Mouse (Mus musculus) brown adipose tissue, adult 24 weeks (tissue): ENCODE data around the gene Pars2. TPM values are rescaled to one million over a fixed set of nuclear protein-coding genes. Genes with fewer than 3 reads are reported as not detected.
A peak's percentile ranks its signal among the peaks of the same experiment; 100 is the strongest.

ENCODE experiments used
- H3K27ac ChIP-seq: fragments of 200-500 bp; replicated peaks from 2 replicates; pipeline ENCODE4 v1.5.1; 2012; ENCODE audit warnings: low read depth, mild to moderate bottlenecking, low read length
- H3K4me1 ChIP-seq: fragments of 200-500 bp; 2 replicates; pipeline ENCODE4 v1.6.1; 2012; ENCODE audit warnings: low read length, mixed read lengths; ENCODE audit not compliant: control insufficient read depth, insufficient read depth, insufficient read length
- H3K4me3 ChIP-seq: fragments of 200-500 bp; 2 replicates; pipeline ENCODE4 v1.5.1; 2012; ENCODE audit warnings: low read depth, mild to moderate bottlenecking, low read length, moderate library complexity; ENCODE audit not compliant: insufficient read depth
- polyA plus RNA-seq: library from polyadenylated mRNA; stranded (reverse); fragments of >200 nt; gene quantifications from 2 replicates; pipeline ENCODE4 v1.2.4, GENCODE M21; 2012; ENCODE audit not compliant: missing spikeins, insufficient read depth, insufficient read length

Gene Pars2
- polyA plus RNA-seq, 1 experiment: 5.8 TPM

DNA sequence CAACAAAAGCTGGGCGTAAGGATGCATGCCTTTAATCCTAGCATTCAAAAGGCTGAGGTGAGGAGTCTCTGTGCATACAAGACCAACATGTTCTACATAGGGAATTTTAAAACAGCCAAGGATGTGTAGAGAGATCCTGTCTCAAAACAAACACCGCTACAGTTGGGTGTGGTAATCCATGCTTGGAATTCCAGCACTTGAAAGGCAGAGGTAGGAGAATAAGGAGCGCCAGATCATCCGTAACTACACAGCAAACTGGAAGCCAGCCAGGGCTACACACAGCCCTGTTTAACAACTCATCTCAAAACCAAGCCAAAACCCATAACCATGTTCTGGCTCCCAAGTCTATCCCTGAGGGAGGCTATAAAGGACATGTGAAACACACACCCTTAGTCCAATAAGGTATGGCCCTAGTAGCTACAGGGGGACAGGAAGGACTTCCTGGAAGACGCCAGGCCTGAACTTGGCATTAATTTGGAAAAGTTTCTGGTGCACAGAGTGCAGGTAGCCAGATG lies 13.1 kb downstream of the Pars2 start:
- no peak overlapping the region for H3K4me3 ChIP-seq
- H3K27ac ChIP-seq: 0 out of 2 replicates have a peak overlapping the region, but pooled peaks have one; percentile 24
- no peaks in the 10 kb centered on the region for H3K4me1 ChIP-seq

DNA sequence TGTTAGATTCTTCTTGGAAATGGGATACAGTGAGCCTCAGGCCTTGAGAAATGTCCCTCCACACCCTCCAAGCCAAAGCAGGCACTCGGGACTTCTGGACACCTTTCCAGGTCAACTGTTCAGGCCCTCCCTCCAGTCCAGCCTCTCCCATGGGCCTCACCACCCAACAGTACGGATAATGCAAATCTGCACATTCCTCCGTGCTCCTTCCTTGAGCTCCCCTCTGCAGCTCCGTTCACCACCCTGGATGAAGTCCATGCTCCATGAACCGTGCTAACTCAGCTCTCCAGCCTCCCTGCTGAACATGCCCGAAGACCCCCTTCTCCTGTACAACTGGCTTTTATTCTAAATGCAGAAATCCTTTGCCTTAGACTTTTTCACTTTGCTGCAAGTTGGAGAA lies 13.8 kb downstream of the Pars2 start:
- Histone ChIP-seq H3K4me3 (no peak overlapping the region), H3K27ac (0 out of 2 replicates have a peak overlapping the region, but pooled peaks have one; percentile 1), H3K4me1 (no peaks in the 10 kb centered on the region)

DNA sequence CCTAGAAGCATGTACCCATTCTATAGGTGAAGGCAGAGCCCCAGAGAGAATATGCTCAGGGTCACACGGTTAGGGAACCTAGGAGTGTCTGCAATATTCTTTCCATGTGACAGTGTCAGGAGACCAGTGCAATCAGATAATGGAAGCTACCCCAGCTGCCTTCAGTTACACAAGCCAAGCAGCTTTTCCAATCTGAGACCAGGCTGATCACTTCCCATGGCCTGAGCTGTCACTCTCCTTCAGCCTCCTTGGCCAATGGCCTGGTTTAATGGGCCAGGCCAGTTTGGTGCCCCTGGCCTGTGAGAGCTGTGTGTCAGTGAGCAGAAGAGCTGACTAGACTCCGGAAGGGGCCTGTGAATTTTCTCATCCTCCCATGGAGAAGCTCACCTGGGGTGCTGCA lies 14.4 kb downstream of the Pars2 start:
- Histone ChIP-seq H3K4me1 (no peaks in the 10 kb centered on the region), H3K27ac (no peak overlapping the region), H3K4me3 (no peak overlapping the region)

DNA sequence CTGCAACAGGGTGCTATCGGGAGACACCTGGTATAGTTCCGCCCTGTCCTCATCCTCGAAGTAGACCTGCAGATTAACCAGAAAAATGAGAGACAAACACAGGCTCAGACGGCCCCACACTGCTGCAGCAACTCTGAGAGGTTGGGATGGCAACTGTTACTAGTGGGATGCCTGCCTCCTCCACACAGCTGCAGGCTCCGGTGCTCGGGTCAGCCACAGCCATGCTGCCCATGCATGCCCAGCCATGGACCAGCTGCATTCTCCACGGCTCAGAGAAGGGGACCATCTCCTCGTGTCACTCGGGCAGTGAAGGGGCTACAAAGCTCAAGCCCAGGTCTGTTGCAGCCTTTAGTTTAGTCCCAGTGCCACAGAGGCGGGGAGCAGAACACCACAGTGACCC lies 14.8 kb downstream of the Pars2 start:
- Histone ChIP-seq H3K4me3 (no peak overlapping the region), H3K27ac (no peak overlapping the region), H3K4me1 (no peaks in the 10 kb centered on the region)

DNA sequence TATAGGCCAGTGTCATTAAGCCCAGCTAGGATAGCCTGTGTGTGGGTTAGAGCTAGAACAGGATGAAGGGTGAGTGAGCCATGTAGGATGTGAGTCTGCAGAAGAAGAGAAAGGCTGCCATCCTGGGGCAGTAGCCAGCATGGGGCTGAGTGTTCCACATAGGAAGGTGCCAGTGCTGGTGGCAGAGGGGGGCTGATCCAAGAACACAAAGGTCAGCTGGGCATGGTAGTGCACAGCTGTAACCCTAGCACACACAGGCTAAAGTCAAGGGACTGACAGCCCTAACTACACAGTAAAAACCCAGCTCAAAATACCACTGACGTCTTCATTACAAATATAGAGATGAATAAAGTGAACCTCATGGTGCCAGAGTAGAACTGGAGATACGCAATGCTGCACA lies 15.7 kb downstream of the Pars2 start:
- Histone ChIP-seq H3K4me1 (no peaks in the 10 kb centered on the region), H3K4me3 (no peak overlapping the region), H3K27ac (no peak overlapping the region)

DNA sequence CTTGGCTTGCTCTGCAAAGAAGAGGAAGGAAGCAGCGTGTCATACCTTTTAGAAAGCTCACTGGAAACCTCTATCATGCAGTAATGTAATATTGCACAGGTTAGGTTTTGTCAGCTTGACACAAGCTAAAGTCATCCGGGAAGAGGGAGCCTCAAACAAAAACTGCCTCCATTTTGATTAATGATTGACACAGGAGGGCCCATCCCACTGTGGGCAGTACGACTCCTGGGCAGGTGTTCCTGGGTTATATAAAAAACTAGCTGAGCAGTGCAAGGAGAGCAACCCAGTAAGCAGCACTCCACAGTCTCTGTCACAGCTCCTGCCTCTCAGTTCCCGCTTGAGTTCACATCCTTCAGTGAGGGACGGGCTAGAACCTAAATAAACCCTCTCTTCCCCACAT lies 25.9 kb downstream of the Pars2 start:
- Histone ChIP-seq H3K4me1 (no peaks in the 10 kb centered on the region; the same call in 1 of the 2 replicates), H3K27ac (no peak overlapping the region), H3K4me3 (no peak overlapping the region)

DNA sequence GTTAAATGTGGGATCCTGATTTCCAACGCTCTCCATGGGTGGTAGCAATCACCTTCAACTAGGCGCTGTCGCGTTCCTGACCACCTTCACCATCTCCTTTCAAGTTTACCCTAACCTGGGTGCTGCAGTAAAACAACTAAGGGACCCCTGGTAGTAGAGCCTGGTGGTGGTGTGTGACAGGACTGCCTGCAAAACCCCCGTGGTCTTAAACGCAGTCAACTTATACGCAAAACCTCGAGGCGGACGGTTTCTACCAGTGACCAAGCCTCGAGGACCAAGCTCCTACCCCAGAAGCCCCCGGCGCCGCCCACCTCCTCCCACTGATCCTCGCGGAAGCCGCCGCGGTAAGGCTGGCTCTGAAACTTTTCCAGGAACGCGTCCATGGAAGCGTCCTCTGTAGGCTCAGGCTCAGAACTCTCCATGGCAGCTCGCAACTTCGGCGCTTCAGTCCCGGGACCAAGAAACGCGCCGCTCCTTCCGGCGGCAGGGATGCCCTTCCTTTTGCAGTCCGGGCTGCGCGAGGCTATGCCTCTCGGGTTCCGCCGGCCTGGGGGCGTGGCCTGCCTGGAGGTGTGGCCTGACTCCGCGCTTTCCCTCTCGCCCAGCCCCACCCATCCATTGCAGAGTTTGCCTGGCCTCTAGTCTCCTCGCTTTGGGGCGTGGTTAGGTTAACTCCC lies 27.7 kb downstream of the Pars2 start, which contains the start of gene Ttc4:
Gene Ttc4 (minus strand): TSS at position 503 of the 677 bp plus-strand sequence.
- Histone ChIP-seq H3K27ac (no peak within 1 kb of the TSS), H3K4me3 (peak within 1 kb of the TSS; percentile 74), H3K4me1 (no peaks in the 10 kb centered on the region; the same call in 1 of the 2 replicates)

DNA sequence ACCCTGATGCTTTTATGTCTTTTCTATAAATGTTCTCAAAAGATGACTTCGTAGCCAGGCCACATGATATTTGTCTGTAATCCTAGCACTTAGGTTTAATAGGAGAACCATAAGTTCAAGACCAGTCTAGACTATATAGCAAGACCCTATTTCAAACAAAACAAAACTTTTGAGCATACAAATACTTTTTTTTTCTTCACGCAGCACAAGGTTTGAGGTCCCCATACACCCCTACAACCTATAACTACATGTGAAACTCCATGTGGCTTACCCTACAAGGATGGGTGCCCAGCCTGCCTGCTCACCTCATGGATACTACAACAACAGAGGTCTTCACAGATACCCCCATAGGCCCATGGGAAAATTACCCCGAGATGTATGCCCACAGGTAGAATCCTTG lies 28.3 kb downstream of the Pars2 start:
- Histone ChIP-seq H3K4me1 (no peaks in the 10 kb centered on the region; the same call in 1 of the 2 replicates), H3K27ac (no peak overlapping the region), H3K4me3 (peak overlapping the region; percentile 74)

DNA sequence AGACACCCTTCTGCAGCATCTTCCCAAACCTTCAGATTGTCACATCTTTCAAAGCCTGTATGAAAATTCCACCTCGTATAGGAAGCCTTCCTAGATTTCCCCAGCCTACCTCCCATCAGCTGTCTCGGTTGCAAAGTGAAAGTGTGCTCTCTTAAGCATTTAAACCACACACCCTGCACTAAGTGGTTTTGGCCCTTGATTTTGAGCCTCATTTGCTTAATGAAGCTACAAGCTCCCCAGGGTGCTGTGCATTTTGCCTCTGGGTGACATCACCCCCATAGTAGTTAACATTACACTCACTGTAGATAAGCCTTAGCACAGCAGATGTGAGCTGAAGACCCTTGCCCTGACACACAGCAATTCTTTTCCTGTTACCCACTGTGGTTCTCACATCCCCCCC lies 30.1 kb downstream of the Pars2 start:
- no peak overlapping the region for H3K27ac ChIP-seq
- H3K4me1 ChIP-seq: no peaks in the 10 kb centered on the region; the same call in 1 of the 2 replicates
- no peak overlapping the region for H3K4me3 ChIP-seq

DNA sequence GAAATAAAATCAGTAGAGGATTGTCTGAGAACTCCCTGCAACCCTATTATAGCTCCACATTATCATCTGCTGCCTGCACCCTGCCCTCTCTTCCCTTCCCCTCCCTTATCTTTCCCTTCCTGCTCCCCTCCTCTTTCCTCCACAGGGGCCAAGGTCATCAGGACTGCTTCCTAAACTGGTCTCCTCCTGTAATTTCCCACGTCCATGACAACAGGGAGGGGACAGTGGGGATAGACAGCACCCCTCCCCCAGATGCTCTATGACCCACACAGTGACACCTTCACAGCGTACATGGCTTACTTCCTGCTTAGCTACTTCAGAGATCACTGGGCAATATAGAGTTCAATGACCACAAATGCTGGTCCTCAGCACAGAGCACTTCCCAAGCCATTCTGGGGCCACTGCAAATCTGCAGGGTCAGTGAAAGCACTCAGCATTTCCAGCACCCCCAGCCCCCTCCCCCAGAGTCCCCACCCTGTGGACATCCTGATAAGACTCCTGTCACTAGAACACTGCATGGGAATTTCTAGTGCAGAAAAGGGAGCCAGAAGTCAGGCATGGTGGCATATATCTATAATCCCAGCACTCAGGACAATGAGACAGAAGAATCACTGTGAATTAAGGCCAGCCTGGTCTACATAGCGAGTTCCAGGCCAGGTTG lies 37.9 kb downstream of the Pars2 start:
- H3K27ac ChIP-seq: no peak overlapping the region
- no peak overlapping the region for H3K4me3 ChIP-seq
- no peaks in the 10 kb centered on the region for H3K4me1 ChIP-seq

DNA sequence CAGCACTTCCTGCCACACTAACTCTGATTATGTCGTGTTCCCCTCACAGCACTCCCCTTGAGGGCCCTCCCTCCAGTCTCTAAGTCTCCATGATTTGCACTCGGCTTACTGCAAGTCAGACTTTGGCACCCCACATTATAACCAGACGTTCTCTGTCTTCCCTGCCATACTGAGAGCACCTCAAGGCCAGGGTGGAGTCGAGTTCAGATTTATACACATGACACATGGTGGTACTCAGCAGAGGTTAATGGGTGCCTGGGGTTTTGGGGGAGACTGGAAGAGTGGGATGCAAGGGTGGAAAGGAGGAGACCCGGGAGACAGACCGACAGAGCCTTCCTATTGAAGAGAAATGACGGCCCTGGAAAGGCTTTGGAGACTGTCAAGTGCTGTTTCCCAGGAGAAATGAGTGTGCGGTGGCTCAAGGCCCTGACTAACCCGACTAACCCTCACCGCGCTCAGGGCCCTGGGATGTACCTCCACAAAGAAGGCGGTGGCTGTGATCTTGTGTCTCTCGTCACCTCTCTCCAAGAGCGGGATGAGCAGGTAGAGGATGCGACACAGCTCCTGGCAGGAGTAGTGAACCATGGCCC lies 43.1 kb downstream of the Pars2 start:
- Histone ChIP-seq H3K4me1 (no peaks in the 10 kb centered on the region), H3K4me3 (no peak overlapping the region), H3K27ac (no peak overlapping the region)

DNA sequence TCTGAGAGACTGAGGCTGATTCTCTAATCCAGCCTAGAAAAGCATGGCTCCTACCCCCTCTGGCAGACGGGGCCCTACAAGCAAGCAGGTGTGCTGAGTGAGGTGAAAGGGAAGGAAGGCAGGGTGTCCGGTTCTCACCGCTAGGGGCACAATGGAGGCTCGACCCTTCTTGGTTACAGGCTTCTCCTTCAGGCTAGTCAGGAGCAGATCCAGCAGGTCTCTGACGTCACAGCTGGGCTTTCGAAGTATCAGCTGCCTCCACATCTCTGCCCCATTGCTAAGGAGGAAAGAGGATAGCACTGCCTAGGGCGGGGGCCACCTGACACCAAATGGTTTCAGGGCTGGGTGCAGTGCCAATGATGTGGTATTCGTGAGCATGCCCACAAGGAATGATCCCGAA lies 49.1 kb downstream of the Pars2 start:
- H3K4me1 ChIP-seq: no peaks in the 10 kb centered on the region
- no peak overlapping the region for H3K27ac ChIP-seq
- H3K4me3 ChIP-seq: no peak overlapping the region

DNA sequence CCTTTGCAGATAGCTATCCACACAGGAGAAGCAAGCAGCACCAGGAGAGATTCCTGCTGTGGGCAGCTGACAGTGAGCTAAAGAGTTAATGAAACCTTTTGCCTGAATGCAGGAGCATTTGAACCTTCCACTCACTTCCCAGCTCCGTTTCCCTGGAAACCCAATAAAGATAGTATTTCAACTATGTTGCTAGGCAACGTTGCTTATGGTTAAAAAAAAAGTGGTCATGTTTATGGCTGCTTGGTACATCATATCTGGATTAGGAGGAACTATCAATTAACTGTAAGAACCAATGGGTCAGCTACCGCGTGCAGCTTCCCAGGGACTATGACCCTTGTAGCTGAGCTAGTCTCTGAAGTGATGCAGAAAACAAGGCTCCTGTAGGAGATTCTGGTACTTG lies 49.9 kb downstream of the Pars2 start:
- no peaks in the 10 kb centered on the region for H3K4me1 ChIP-seq
- H3K4me3 ChIP-seq: no peak overlapping the region
- no peak overlapping the region for H3K27ac ChIP-seq

DNA sequence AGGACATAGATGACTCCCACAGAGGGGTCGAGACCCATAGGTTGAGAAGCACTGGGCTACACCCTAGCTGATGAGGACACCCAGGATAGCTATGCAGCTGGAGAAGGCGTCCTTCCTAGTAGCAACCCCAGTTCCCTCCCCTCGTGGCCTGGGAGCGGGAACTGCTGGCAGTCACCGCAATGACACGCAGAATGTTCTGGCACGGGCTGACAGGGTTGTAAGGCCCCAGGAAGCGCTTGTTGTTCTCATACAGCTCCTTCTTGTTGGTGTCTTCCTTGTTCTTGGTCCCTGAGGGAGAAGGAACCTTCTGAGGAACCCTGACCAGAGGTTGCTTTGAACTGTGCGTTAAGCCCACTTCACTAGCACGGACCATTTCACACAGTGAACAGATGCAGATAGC lies 53.1 kb downstream of the Pars2 start:
- H3K4me1 ChIP-seq: no peaks in the 10 kb centered on the region
- H3K4me3 ChIP-seq: no peak overlapping the region
- H3K27ac ChIP-seq: no peak overlapping the region

DNA sequence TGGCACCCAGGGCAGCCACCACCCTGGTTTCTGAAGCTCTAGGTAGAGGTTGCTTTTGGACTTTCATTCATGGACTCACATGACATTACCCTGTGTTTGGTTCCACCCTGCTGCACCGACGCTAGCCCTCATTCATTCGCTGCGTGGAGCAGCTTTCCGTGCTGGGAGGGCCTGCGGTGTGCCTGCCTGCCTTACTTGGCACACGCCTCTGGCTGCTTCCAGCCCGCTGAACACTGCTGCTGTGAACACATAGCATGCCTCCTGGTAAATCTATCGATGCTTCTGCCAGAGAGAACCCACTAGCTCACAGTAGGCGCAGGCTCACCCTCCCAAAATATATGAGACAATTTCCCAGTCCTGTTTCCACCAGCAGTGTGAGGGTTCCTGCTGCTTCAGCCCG lies 53.5 kb downstream of the Pars2 start:
- no peak overlapping the region for H3K4me3 ChIP-seq
- H3K27ac ChIP-seq: no peak overlapping the region
- H3K4me1 ChIP-seq: no peaks in the 10 kb centered on the region
